Mouse (Mus musculus) T-helper 17 cell (primary cell): ENCODE measurements around the gene Kif5c.

ENCODE experiments used
- in situ Hi-C, 2 experiments: fragments of 300-600 bp; cut with MboI, MseI; formaldehyde crosslinking; loops; 1 replicate in 1 of 2; 2 replicates in 1 of 2; pipeline ENCODE4 v1.15.1; 2025; ENCODE audit warnings: high pct_unique_total_duplicates in 2 of 2

Gene Kif5c

DNA sequence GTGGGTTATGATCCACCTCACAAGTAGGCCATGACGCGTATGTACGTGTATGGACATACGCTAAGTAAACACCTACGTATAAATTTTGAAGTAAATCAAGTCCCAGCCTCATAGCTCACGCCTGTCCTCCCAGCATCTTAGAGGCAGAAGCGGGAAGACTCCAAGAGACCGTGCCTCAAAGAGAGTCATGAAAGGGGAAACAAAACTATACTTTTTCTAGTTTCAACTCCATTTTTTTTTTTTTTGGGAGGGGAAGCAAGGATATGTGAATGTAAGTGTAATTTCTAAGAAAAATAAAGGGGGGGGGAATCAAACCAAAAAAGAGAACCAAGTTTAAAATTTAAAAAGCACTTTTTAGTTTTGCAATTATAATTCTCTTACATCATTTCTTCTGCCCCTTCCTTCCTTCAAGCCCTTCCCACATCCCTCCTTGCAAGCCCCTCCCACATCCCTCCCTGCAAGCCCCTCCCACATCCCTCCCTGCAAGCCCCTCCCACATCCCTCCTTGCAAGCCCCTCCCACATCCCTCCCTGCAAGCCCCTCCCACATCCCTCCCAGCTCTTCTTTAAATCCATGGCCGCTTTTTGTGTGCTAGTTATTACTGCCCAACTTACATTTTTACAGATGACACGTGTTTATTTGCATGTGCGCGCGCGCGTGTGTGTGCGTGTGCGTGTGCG lies 98.5 kb downstream of the Kif5c start:
- in situ Hi-C loops: loop anchor here in 1 of 2 experiments (10.0 kb wide), 1 partner anchor 363 kb away; no protein-coding TSS in a partner anchor

- in situ Hi-C loops: loop anchor here in 1 of 2 experiments (10.0 kb wide), 1 partner anchor 364 kb away; no protein-coding TSS in a partner anchor
Measured at GRCm38 (mm10) chr2:49718492-49718891, 99.4 kb downstream of the Kif5c start.

GRCm38 (mm10) chr2:49718935-49719850 lies 100.1 kb downstream of the Kif5c start:
- in situ Hi-C loops: loop anchor here in 1 of 2 experiments (10.0 kb wide), 1 partner anchor 364 kb away; no protein-coding TSS in a partner anchor

GRCm38 (mm10) chr2:49719854-49720253 lies 100.8 kb downstream of the Kif5c start:
- in situ Hi-C loops: loop anchor here in 1 of 2 experiments (5.0 to 10.0 kb wide), 3 partner anchors 278 to 1405 kb away; no protein-coding TSS in a partner anchor

GRCm38 (mm10) chr2:49720343-49720742 lies 101.2 kb downstream of the Kif5c start:
- in situ Hi-C loops: loop anchor here in 1 of 2 experiments (5.0 to 10.0 kb wide), 2 partner anchors 278 to 1406 kb away; no protein-coding TSS in a partner anchor

GRCm38 (mm10) chr2:49722331-49722730 lies 103.2 kb downstream of the Kif5c start:
- in situ Hi-C loops: loop anchor here in 1 of 2 experiments (5.0 to 10.0 kb wide), 2 partner anchors 280 to 1408 kb away; no protein-coding TSS in a partner anchor

- in situ Hi-C loops: loop anchor here in 1 of 2 experiments (5.0 to 10.0 kb wide), 2 partner anchors 281 to 1408 kb away; no protein-coding TSS in a partner anchor
Measured at GRCm38 (mm10) chr2:49722983-49723382, 103.9 kb downstream of the Kif5c start.

GRCm38 (mm10) chr2:49726672-49727071 lies 107.6 kb downstream of the Kif5c start:
- in situ Hi-C loops: loop anchor here (5.0 to 25.0 kb wide), 3 partner anchors 809 to 1412 kb away; no protein-coding TSS in a partner anchor

DNA sequence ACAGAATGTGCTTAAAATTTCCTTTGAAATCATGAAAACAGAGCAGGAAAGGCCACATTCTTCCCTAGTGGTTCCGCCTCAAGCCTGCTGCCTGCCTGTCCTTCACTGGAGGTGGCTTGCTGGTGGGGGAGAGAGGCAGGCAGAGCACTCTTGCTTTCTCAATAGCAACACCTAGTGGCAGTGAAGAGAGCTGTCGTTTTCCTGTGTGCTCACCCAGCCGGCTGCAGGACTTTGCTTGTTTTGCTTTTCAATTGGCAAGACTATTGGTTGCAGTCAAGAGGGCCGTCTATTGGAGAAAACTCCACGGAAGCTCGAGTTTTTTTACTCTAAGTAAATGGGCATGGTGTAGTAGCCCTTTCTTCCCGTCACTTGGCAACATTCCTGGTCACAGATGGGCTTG lies 108.1 kb downstream of the Kif5c start:
- in situ Hi-C loops: loop anchor here (5.0 to 25.0 kb wide), 3 partner anchors 810 to 1412 kb away; no protein-coding TSS in a partner anchor

DNA sequence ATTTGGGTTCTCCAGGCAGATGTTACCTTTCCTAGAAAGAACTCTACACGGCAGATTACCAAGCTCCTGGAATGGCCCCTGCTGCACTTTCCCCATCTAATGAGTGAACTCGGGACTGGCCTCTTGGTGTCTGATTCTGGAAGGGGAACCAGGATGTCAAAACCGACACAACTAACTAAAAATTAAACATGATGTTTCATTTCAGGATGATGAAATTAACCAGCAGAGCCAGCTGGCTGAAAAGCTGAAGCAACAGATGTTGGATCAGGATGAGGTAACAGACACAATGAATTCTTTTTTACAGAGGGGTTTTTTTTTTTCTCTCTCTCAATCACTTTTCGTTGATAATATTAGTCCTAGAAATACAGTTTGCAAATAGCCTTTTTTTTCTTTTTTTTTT lies 108.6 kb downstream of the Kif5c start:
- in situ Hi-C loops: loop anchor here (5.0 to 25.0 kb wide), 3 partner anchors 810 to 1413 kb away; no protein-coding TSS in a partner anchor

GRCm38 (mm10) chr2:49728896-49729610 lies 110.0 kb downstream of the Kif5c start:
- in situ Hi-C loops: loop anchor here (5.0 to 25.0 kb wide), 3 partner anchors 812 to 1414 kb away; no protein-coding TSS in a partner anchor

GRCm38 (mm10) chr2:49729611-49729969 lies 110.5 kb downstream of the Kif5c start:
- in situ Hi-C loops: loop anchor here (5.0 to 25.0 kb wide), 3 partner anchors 812 to 1415 kb away; no protein-coding TSS in a partner anchor

DNA sequence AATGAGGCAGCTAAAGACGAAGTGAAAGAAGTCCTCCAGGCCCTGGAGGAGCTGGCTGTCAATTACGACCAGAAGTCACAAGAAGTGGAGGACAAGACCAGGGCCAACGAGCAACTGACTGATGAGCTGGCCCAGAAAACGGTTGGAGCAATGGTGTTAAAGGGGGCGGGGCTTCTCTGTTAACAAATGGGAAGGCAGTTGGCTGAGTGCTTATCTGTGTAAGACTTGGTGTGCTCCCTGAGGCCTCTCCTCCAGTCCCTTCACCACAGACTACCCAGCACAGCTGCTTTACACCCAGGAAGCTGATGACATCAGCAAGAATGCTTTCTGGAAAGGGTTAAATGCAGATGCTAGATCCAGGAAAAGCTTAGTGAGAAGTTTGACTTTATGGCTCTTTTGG lies 111.1 kb downstream of the Kif5c start:
- in situ Hi-C loops: loop anchor here in 1 of 2 experiments (10.0 to 25.0 kb wide), 2 partner anchors 185 to 818 kb away; no protein-coding TSS in a partner anchor

DNA sequence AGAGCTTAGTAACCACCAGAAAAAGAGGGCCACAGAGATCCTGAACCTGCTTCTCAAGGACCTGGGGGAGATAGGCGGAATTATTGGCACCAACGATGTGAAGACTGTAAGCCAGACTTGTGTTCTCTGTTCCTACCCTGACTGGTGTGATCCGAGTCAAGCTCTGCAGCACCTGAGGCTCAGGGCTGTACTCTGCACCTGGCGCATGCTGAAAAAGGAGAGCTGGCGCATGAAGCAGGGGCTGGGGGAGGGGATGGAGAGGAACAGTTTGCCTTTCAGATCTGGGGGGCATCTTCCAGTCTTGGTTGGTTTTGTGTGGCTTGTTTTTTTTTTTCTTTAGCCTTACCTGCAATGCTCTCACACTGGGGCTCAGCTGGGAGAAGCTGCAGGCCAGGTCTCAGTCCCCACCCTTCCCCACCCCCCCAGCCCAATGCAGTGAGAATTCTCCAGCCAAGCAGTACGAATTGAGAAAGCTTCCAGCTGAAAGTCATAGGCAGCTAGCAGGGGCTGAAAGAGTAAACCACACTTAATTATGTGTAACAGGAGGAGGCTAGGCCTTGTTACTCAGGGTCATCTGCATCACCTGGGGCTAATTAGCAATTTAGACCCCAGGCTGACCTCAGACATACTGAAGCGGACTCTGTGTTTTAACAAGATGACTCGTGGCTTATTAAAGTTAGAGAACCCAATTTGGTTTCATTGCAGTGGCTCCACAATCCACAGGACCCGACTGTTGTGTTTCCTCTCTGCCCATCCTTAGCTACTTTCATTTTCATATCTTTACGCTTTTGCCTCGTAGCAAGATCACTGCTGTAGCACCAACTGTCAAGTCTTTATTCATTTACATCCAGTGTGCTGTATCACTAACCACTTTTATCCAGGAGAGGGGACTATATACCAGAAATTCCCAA lies 113.9 kb downstream of the Kif5c start:
- in situ Hi-C loops: loop anchor here in 1 of 2 experiments (10.0 to 25.0 kb wide), 2 partner anchors 188 to 821 kb away; no protein-coding TSS in a partner anchor

DNA sequence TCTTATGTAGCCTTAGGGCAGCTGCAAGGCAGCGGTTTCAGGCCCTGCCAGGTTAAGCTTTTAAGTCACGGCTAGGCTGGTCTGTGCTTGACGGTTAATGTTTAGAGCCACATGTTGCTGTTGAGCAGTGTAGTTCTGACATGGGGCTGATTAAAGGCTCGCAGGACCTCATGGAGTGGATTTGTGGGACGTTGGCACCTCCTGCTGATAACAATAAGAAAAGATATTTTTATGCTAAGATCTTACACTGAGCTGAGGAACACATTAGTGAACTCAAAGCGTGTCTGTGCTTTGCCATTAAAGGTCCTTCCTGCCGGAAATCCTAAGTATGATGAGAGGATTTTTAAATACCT lies 114.5 kb downstream of the Kif5c start:
- in situ Hi-C loops: loop anchor here in 1 of 2 experiments (10.0 to 25.0 kb wide), 2 partner anchors 189 to 821 kb away; no protein-coding TSS in a partner anchor

DNA sequence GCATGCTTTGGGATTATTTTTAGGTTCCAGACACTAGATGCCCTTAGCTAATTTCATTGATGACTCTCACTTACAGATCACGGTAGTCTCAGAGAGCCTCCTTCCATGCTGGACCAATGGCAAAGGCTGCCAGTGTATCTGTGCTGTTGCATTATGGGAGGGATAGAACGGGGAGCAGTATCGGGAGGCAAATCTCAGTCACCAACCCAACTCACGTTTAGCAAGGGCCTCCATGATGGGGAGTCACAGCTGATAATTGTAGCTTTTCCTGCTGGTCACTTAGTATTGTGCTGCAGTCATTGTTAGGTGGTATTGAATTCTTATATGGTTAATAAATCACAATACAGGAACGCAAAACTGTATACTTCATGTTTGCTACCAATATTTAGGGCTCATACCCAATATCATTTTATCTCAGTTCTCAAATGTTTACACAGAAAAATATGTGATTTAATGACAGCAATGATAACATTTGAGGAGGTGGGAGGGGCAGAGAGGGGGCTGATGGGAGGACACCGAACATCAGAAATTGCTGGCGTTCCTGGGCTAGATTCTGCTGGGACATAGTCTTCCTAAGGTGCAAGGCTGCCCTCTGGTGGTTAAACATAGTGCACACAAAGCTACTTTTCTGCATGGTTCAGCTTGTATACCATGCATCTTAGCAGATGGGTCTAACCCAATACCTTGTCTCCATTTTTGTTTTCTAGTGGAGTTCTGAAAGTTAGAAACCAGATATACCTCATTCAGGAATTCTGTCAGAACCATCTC lies 115.1 kb downstream of the Kif5c start:
- in situ Hi-C loops: loop anchor here in 1 of 2 experiments (10.0 to 25.0 kb wide), 2 partner anchors 189 to 822 kb away; no protein-coding TSS in a partner anchor

- in situ Hi-C loops: loop anchor here in 1 of 2 experiments (5.0 to 25.0 kb wide), 4 partner anchors 191 to 823 kb away; no protein-coding TSS in a partner anchor
Measured at GRCm38 (mm10) chr2:49735386-49735785, 116.3 kb downstream of the Kif5c start.

DNA sequence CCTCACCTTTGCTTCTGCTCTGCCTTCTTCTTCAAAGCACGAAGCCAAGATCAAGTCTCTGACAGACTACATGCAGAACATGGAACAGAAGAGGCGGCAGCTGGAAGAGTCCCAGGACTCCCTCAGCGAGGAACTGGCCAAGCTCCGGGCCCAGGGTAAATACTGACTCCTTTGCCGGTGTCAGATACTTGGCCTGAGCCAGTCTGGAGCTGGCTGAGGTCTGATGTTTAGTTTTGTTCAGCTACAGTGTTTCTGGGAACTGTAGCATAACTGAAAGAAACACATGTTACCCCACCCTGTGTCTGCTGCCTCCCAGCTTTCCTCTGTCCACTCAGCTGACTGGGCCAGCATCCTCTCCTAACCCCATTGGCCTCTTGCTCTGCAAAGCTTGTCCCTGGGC lies 119.9 kb downstream of the Kif5c start:
- in situ Hi-C loops: loop anchor here in 1 of 2 experiments (5.0 to 25.0 kb wide), 4 partner anchors 194 to 827 kb away; no protein-coding TSS in a partner anchor
